Mouse (Mus musculus) spleen, postnatal 14 days (tissue): ENCODE data around the gene Cenpc1.

ENCODE experiments used
- DNase-seq, 2 experiments: peaks; one replicate each; pipeline ENCODE4 v3.0.0; 2021 to 2022; ENCODE audit warnings: low spot score in 2 of 2

Gene Cenpc1

DNA sequence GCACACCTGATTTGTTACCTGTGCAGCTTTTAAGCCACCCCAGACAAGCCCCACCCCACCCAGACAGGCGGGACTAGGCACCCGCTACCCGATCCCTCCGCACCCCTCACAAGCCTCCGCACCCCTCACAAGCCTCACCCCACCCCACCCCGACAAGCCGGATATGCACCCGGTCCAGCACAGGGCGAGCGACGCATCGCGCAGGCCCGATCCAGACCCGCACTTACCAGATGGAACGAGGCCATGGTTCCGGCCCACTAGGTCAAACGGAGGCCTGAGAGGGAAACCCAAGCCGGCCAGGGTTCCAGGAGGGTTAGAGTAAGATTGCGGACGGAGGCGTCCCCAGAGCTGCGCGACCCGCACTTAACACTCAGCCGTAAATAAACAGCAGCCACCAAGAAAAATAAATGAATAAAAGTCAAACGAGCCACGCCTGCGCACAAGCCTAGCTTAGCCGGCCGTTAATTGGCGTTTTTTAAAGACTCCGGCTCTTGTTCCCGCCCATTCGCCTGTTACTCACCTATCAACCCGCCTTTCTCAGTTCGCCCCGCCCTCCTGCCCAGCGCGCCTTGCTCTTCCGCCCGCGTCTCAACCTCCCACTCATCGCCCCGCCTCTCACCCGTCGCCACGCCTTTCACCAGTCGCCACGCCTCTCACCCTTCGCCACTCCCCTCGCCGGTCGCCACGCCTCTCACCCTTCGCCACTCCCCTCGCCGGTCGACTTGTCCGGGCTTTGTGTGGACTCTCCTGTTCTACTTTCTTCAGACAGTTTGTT is at the start of gene Cenpc1:
TSS of gene Cenpc1 (minus strand) at position 483 of the 775 bp plus-strand sequence.
- peak; percentile 98 for DNase-seq

DNA sequence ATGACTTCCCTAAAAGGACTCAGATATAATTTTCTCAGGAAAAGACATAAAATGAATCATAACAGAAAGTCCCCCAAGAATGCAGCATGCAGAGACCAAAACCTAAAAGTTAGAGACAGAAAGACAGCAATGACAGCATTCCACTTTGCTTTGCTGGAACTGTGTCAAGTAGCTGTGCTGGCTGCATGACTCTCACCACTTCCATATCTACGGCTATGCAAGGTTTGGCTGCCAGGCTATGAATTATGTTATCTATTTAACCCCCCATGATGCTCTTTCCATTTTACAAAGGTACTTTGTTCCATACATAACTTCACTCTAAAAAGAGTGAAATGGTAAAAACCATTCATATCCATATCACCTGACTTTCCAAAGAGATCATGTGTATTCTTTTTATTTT is 48.6 kb upstream of the Cenpc1 start:
- no peak for DNase-seq

DNA sequence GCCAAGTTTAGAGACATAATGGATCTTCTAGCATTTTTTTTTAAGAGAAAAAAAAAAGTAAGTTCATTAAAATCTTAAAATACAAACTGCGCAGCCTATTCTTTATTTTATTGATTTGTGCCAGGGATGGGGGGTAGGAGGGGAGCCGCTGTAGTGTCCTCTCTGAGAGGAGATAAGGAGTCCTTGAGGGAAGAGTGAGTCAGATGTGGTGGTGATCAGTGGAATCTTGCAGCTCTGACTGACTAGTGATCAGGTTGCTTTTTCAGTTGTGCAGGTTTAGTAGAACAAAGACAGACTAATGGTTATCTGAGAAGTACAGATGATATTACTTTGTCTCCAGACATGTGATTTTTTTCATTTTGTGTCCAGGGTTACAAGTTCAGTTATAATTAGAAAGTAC is 47.7 kb upstream of the Cenpc1 start:
- DNase-seq, result no peak

DNA sequence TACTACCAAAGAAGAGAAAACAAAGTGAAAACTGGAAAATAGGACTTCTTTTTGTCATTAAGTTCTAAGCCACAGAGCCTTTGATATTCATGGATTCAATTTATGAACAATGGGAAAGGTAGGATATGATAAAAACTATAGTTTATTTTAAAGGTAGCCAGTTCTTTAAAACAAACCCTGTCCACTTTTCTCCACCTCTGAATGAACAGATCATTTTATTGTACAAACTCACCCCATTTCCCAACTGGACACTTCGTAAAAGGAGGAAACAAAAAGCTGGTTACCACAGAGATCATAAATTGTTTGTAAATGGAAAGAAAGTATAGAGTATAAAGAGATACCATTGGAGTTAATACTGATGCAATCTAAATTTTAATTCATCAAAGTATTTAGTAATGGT is 45.7 kb upstream of the Cenpc1 start:
- DNase-seq, result no peak

DNA sequence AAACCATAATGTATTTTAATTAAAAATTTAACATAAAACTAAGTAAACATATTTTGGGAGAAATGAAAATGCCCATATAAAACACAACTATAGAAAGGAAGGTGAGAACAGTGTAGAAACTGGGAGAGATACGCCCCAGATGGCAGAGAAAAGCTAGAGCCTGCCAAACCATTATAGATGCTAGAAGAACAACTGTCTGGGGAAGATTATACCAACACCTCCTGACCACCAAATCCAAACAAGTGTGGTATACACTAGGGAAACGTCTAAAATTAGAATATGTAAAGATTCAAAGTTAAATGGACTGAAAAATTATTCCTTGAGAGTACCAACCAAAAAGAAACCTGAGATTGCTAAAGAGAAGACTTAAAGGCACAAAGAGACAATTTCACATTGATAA is 41.2 kb upstream of the Cenpc1 start:
- DNase-seq, result no peak

DNA sequence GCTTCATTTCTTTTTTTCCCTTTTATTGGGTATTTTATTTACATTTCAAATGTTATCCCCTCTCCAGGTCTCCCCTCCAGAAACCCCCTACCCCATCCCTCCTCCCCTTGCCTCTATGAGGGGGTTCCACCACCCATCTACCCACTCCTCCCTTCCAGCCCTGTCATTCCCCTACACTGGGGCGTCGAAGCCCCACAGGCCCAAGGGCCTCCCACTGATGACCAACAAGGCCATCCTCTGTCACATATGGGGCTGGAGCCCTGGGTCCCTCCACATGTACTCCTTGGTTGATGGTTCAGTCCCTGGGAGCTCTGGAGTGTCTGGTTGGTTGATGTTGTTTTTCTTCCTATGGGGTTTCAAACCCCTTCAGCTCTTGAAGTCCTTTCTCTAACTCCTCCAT is 36.8 kb upstream of the Cenpc1 start:
- no peak for DNase-seq

DNA sequence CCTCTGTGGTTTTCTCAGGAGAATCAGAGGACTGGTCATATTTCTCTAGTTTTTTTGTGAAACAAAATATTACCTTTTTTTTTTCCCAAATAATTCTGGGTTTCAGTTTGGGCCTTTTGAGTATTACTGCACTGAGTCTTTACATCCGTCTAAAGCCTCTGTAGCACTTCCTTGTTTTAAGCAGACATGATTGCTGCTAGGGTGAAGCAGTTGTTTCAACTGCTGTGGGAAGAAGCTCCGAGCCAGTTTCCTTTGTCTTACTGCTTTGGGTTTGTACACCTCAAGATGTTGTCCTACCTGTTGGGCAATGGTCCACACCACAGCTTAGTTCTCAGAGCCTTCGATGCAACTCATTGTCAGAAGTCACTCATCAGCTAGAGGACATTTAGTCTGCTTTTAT is 35.2 kb upstream of the Cenpc1 start:
- DNase-seq, result no peak

DNA sequence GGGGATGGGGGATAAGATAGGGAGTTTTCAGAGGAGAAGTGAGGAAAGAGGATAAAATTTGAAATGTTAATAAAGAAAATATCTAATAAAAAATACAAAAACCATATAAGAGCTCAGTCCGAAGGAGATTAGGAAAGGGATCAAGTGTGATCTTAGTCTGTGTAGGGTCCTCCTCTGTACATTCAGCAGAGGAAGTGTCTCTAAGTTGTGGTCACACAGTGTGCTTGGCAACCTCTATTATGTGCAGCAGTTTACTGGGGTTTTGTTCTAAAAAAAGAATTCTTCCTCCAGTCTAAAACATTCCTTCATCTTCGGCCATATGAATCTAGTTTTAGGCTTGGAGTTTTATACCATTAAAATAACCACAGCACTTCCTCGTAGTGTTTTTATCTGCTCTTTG is 33.6 kb upstream of the Cenpc1 start:
- no peak for DNase-seq

DNA sequence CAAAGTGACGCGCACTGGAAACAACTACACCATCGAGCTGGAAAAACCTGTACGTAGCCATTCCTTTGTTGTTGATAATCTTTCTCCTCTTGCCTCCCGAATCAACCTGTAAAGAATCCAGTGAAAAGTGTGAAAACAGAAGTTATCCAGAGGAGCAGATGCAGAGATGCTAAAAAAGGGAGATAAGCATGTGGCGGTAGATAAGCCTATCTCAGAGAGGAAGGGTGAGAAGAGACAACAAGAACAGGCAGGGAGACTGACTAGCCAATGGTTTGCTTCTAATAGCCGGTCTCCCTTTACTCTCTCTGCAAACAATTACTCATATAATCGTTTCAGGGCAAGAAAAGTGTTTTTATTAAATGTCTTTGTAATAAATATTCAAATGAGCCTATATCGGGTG is 29.4 kb upstream of the Cenpc1 start:
- no peak for DNase-seq

DNA sequence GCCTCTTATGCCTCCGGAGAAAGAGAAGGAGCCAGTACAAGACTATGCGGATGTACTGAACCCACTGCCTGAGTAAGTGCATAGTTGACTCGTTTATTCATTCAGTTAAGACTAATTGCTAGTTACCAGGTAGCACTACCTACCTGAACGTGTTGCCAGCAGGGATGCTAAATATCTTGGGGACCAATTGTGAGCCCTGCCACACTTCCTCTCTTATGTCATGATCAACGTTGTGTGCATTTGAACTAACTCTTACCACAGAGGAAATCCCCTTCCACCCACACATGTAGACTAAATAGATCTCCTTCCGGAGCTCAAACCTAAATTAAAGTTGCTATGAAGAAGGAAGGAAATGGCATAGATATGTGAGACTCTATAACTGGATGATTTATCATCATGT is 21.4 kb upstream of the Cenpc1 start:
- DNase-seq, result no peak

DNA sequence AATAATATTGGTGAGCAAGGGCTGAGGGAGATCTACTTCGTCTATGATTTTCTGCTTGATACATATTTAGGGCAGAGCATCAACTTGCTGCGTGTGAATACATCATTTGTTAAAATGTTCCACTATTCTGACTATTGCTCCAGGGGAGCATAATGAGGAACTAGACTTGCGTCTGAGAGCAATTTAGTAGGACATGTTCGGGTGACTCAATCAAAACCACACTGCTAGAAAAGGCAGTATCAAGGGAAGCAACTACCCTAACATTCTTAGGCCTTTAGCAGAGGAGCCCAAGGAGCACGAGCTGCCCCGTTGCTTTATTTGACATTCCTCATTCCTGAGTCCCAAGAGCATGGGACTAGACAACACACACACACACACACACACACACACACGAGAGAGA is 19.6 kb upstream of the Cenpc1 start:
- DNase-seq, result no peak

DNA sequence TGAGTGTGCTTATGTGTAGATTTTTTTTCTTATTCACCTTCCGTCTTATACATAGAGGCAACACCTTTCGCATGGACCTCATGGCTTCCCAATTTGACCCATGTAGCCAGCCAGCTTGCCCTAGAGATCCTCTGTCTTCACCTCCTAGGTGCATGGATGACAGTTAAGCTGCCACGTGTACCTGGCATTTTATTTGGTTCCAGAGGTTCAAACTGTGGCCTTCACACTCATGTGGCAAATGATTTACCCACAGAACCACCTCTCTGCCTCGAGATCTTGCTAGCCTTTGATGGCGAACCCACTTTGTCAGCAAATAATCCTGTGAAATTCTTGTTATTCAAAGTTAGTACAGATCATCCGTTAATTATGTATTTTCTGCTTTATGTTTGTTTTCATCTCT is 18.6 kb upstream of the Cenpc1 start:
- no peak for DNase-seq

DNA sequence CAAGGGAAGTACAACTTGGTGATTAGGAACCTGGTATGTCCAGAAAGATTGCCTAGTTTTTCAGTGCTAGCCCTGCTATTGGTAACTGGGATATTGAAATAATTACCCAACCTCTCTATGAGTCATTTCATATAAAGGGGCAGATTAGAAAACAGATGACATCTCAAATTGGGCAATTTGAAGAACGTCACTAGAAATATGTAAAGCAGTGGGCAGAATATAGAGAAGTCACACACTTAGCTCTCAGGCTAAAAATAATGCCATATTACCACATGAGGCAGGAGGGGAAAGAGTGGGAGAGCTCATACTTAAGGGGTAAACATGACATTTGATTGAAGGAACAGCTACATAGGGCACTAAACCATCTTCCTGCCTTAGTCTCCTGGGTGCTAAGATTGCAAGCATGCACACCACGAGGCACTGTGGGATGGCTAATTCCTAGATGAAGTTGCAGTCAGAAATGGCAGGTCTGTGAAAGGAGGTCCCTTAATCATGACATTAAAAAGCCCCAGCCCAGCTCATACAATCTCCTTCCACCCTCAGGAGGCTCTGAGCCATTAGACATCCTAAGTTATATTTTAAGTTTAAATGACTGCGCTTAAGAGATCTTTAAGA is 13.4 kb upstream of the Cenpc1 start:
- DNase-seq, result no peak

DNA sequence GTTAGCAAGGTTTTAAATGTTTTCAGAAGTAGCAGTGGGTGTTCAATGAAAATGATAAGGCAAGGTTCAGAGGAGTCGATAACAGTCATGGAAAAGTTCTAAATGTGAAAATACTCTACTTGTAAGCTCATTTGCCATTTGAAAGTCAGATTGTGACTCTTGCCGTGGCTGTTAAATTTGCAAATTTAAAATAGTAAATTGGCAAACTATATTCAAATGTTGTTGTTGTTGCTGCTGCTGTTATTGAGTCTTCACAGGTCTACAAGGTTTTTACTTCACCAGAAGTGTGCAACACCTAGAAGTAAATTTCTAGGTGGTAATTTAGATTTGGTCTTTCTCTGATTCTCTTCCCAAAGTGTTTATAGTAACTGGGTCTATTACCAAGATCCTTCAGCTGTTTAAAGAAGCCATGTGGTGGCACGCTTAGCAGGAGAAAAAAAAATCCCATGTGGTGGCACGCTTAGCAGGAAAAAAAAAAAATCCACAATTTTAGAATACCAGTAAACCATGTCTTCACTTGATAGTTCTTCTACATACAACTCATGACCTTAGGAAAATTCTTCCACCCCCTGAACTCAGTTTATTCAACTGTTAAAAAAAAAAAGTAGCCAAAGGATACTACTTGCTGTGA is 7.5 kb upstream of the Cenpc1 start:
- DNase-seq, result no peak

DNA sequence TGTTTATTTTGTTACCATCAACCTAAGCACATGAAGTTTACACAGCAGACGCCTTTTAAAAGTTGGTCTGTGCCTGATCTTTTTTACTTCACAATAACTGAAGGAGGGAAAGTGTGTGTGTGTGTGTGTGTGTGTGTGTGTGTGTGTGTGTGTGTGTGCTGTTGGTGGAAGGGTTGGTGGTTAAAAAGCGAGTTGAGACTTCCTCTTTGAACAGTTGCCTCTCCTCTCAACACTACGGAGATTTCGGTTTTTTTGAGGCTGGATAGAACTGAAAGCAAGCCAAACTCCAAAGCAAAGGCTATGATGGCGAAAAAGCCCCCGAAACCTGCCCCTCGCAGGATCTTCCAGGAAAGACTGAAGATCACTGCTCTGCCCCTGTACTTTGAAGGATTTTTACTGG is 6.2 kb upstream of the Cenpc1 start, which contains the start of gene Stap1:
TSS of gene Stap1 (plus strand) at position 209 of the 400 bp plus-strand sequence.
- DNase-seq, result no peak

DNA sequence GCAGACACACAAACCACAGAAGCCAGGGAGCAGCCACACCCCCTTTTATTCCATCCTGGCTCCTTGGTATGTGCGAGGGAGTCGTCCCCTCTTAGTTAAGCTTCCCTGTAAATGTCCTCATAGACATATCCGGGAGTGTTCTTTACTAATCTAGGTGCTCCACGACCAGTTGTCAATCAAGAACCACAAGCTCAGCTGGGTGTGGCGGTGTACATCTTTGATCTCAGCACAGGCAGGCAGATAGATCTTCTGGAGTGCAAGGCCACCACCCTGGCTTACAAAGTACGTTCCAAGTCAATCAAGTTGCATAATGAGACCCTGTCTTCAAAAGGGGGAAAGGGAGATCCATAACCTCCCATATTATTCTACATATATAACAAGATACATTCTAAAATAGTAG is 3.7 kb upstream of the Cenpc1 start:
- DNase-seq, result no peak

DNA sequence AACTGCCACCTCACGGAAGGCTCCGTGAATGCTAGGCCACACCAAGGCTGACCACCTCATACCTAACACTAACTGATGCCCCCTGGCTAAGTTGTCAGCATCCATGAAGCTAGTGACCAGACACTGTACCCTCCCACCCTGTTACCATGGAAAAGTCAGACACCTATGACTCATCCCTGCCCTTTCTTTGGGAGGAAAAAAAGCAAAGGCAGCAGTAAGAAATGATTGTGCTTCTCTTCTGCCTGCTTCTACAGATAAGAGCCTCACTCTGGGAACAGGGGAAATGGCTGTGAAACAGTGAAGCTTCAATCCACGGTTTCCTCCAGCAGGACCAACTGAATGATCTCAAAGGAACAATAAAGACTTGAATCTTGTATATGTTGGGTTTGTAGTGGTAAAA is 3.1 kb upstream of the Cenpc1 start:
- no peak for DNase-seq

DNA sequence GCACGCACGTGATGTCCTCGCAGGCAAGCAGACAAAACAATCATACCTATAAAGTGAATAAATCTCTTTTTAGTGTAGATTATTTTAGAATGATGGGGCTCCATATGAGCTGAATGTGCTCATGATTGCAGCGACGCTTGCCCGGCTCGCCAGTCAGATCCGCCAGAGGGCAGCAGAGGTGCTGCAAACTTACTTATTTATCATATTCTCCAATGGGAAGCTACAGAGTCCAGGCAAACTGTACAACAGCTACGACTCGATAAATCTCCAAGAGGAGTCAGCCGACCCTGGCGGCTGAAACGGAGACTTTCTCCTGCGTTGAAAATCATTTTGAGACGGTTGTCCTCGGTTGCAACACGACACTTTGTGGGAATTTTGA is 1.2 kb upstream of the Cenpc1 start:
- DNase-seq, result peak; percentile 81 to 85

DNA sequence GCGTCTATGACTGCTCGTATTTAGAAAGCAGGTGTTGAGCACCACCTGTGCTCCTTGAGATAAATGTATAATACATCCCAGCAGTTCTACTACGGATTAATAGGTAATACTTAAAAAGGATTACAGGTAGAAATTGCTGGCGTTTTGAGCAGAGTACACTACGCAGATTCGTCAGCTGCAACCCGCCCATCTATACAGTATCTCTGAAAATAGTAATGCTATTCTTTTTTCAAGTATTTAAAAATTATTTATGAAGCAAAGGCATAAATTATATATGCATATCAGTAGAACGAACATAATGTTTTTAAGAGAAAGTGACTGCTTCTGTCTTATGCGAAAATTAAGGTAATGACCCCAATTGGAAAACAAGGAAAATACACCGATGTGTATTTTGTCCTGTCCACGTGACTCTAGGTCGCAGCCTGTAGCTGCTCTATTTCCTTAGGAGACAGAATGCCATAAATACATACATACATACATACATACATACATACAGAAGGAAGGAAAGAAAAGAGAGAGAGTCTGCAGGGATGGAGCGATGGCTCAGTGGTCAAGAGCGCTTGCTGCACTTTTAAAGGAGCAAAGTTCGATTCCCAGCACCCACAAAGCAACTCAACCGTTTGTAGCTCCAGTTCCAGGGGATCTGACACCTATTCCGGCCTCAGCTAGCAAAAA is 630 bp upstream of the Cenpc1 start:
- no peak for DNase-seq

DNA sequence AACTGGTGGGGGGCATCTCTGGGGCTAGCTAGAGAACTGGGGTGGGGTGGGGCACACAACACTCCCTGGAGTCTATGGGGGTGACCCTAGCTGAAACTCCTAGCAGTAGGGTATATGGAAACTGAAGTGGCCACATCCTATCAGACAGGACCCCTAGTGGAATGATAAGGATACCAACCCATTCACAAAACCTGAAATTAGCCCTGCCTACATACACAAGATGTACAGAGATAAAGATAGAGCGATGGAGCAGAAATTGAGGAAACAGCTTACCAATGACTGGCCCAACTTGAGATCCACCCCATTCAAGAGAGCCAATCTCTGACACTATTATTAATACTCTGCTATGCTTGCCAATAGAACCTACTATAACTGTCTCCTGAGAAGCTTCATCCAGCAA is 1.9 kb downstream of the Cenpc1 start:
- no peak for DNase-seq

DNA sequence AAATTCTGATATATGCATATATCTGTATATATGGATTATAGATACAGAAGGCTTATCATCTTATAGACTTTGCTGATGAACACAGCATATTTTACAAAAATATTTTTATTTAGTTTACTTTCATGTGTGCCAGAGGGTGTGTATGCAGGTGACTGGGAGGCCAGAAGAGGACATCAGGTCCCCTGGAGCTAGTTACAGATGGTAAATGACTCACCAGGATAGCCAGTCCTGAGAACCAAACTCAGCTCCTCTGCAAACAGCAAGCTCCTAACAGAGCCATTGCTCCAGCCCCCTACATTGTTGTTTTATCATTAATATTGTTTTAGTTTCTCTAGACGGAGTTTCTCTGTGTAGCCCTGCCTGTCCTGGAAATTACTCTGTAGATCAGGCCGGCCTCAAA is 35.6 kb downstream of the Cenpc1 start:
- no peak for DNase-seq
